Mouse (Mus musculus) thymus, adult 2 months (tissue): ENCODE data around the gene Grap2.

ENCODE experiments used
- CTCF ChIP-seq: fragments of 200-500 bp; IDR thresholded peaks from 2 replicates; pipeline ENCODE4 v1.5.1; 2012; ENCODE audit warnings: mild to moderate bottlenecking, control low read depth, low read length, moderate library complexity, borderline replicate concordance; ENCODE audit not compliant: control insufficient read depth, poor library complexity, insufficient read depth; ENCODE audit errors: extremely low read depth
- POLR2A ChIP-seq: fragments of 200-500 bp; IDR thresholded peaks from 2 replicates; pipeline ENCODE4 v1.6.1; 2012; ENCODE audit warnings: mild to moderate bottlenecking, low read length, control low read depth, moderate library complexity; ENCODE audit not compliant: control insufficient read depth, poor library complexity, insufficient read depth; ENCODE audit errors: extremely low read depth

- no peak for TF ChIP-seq CTCF
- no peak for TF ChIP-seq POLR2A
These were observed 18.2 kb downstream of the Grap2 start for GRCm38 (mm10) chr15:80590641-80591040.
